32 mouse cellular contexts compared by ENCODE assay signal in the genomic region with DNA sequence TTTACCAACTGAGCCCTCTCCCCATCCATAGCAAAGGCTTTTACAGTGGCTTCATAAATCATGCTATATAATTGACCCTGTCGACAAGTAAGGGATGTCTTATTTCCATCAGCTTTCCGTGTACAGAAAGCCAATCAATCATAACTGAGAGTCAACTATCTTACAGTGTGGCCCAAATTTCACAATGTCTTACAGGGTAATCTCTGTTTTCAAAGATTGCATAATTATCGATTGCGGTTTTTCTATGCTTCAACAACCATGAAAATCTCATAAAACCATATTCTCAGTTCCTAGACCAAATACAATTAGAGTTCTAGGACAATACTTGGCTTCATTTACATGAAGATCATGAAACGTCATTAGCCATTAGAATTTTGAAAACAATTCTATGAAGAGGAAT.
"Had no signal": no experiment of that assay in that cellular context is flagged by ENCODE, and none has a peak within 500 bp of the region (broad histone marks: within the 10 kb centered on the region; RNA-seq: fewer than 3 reads in every experiment).

No protein-coding gene starts in this region.

- H3K9ac ChIP-seq: limb, embryonic 12.5 days; limb, embryonic 13.5 days; limb, embryonic 15.5 days; liver, embryonic 12.5 days; liver, embryonic 13.5 days; liver, embryonic 14.5 days; liver, embryonic 15.5 days; liver, postnatal 0 days; lung, embryonic 14.5 days; lung, embryonic 15.5 days; midbrain, embryonic 12.5 days; midbrain, embryonic 13.5 days; midbrain, embryonic 15.5 days; neural tube, embryonic 12.5 days had no signal

- H3K27me3 ChIP-seq: limb, embryonic 12.5 days; limb, embryonic 13.5 days; limb, embryonic 15.5 days; liver, embryonic 12.5 days; liver, embryonic 13.5 days; liver, embryonic 15.5 days; lung, embryonic 15.5 days; megakaryocyte, embryonic 14.5 days; midbrain, embryonic 12.5 days; midbrain, embryonic 13.5 days; midbrain, embryonic 15.5 days; neural tube, embryonic 12.5 days had no signal

- DNase-seq: left cerebral cortex, postnatal 4 days; liver; liver, embryonic 13.5 days; liver, postnatal 0 days; lung, adult 18-20 months; lung, adult 2 months; lung, embryonic 14.5 days; lung, postnatal 10 days; lung, postnatal 14 days; lung, postnatal 36 days; lung, postnatal 4 days; midbrain, embryonic 14.5 days had no signal

- H3K27ac ChIP-seq: left cerebral cortex, adult 2 months; limb, embryonic 10.5 days; limb, embryonic 12.5 days; limb, embryonic 13.5 days; limb, embryonic 15.5 days; liver, embryonic 12.5 days; liver, embryonic 13.5 days; liver, embryonic 14.5 days; liver, embryonic 15.5 days; lung, embryonic 15.5 days; macrophage; midbrain, embryonic 10.5 days; midbrain, embryonic 12.5 days; midbrain, embryonic 13.5 days; midbrain, embryonic 15.5 days; neural tube, embryonic 12.5 days had no signal

- ATAC-seq: liver, embryonic 12.5 days; liver, postnatal 0 days; lung, postnatal 0 days; midbrain, embryonic 13.5 days; midbrain, embryonic 15.5 days; midbrain, embryonic 16.5 days had no signal

- H3K36me3 ChIP-seq: limb, embryonic 10.5 days; limb, embryonic 12.5 days; limb, embryonic 13.5 days; limb, embryonic 15.5 days; liver, embryonic 12.5 days; liver, embryonic 13.5 days; liver, embryonic 15.5 days; lung, embryonic 15.5 days; midbrain, embryonic 10.5 days; midbrain, embryonic 12.5 days; midbrain, embryonic 13.5 days; midbrain, embryonic 15.5 days; neural tube, embryonic 12.5 days had no signal

- H3K9me3 ChIP-seq: limb, embryonic 10.5 days; limb, embryonic 15.5 days; liver, embryonic 12.5 days; liver, embryonic 13.5 days; liver, embryonic 15.5 days; lung, embryonic 15.5 days; midbrain, embryonic 10.5 days; midbrain, embryonic 12.5 days; midbrain, embryonic 15.5 days; neural tube, embryonic 12.5 days had no signal

- H3K4me3 ChIP-seq: left cerebral cortex, adult 2 months; limb, embryonic 10.5 days; limb, embryonic 12.5 days; limb, embryonic 13.5 days; limb, embryonic 15.5 days; liver, embryonic 12.5 days; liver, embryonic 13.5 days; liver, embryonic 15.5 days; lung, embryonic 15.5 days; megakaryocyte, embryonic 14.5 days; midbrain, embryonic 10.5 days; midbrain, embryonic 12.5 days; midbrain, embryonic 13.5 days; midbrain, embryonic 15.5 days; myocyte; neural tube, embryonic 12.5 days had no signal

- H3K4me1 ChIP-seq: limb, embryonic 12.5 days; limb, embryonic 15.5 days; liver, embryonic 12.5 days; liver, embryonic 13.5 days; liver, embryonic 15.5 days; lung, embryonic 15.5 days; megakaryocyte, embryonic 14.5 days; midbrain, embryonic 10.5 days; midbrain, embryonic 12.5 days; midbrain, embryonic 13.5 days; midbrain, embryonic 15.5 days; neural tube, embryonic 12.5 days had no signal

- H3K4me2 ChIP-seq: limb, embryonic 12.5 days; limb, embryonic 13.5 days; limb, embryonic 15.5 days; liver, embryonic 12.5 days; liver, embryonic 13.5 days; liver, embryonic 15.5 days; lung, embryonic 14.5 days; lung, embryonic 15.5 days; midbrain, embryonic 11.5 days; midbrain, embryonic 12.5 days; midbrain, embryonic 13.5 days; midbrain, embryonic 15.5 days; neural tube, embryonic 12.5 days had no signal
